Mouse (Mus musculus): ENCODE results near the gene Adam20.
"Not testable (repeated sequence)": the region's sequence is repeated elsewhere in the genome, so short reads cannot be mapped to it uniquely, and the experiment has no call there.

Adam20 gene

DNA sequence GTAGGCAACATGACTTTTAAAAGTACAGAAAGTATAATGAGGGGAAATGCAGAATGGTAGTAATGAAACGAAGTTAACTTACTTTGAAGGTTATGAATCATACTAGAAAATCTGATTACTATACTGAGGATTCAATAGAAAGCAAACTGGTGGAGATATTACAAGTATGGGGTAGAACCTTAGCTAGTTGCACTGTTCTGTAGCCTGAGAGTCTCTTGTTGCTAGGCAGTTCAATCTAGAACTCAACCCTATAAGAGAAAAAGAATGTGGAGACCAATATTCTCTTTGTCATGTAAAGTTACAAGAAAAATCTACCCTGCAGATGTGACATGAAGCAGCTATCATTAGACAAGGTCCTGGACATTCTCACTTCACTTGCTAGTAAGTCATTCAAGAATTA lies at the start of gene Adam20:
Gene Adam20, plus strand, starts transcription at position 301 of the 400 bp plus-strand sequence.
- in situ Hi-C loops (cut with MboI), result not testable (repeated sequence)

GRCm38 (mm10) chr8:40751908-40752307 lies 41.2 kb upstream of the Adam20 start, which contains the start of gene Adam25:
Adam25 (plus strand) TSS chr8:40752208.
- in situ Hi-C loops (cut with MboI), result not testable (repeated sequence)

DNA sequence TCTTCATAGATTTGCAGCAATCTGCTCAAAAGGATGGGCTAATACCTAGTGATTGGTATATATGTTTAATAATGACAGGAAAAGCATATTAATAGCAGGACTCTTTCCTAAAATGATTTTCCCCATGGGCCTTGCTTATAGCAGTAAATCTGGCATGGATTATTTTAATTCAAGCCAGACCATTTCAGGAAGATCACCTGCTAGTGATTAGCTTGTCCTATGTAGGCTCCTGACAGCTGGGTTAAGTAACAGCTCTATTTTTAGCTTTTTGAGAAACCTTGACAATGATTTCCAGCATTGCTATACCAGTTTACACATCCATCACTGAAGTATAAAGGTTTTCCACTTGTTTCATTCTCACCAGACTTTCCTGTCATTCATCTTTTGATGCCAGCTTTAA lies 9.8 kb upstream of the Adam20 start:
- in situ Hi-C loops (cut with MboI), result no loop called here

- in situ Hi-C loops (cut with MboI), result no loop called here
Measured at GRCm38 (mm10) chr8:40803379-40804079, 10.5 kb downstream of the Adam20 start.
